Mouse (Mus musculus) hindbrain, embryonic 13.5 days (tissue): ENCODE measurements around the gene Map3k1. TPM values are rescaled to one million over a fixed set of nuclear protein-coding genes. Genes with fewer than 3 reads are reported as not detected.

Experiments
- polyA plus RNA-seq: library from polyadenylated mRNA; unstranded; fragments of >200 nt; fragmentation: Nextera tagmentation; extraction: Ambion mirVana; gene quantifications from 2 replicates; pipeline ENCODE4 v1.2.1, GENCODE M21; 2015

The Map3k1 gene
- polyA plus RNA-seq, 1 experiment from 2014 or later = 12.0 TPM

Other genes starting within 250 kb of the Map3k1 start
- gene Gm10198, start 216.2 kb downstream of the Map3k1 start, polyA plus RNA-seq = not detected in 2 replicates
- 18.7 and 19.5 TPM in 2 replicates for gene Mier3, start 128.0 kb downstream of the Map3k1 start, polyA plus RNA-seq